Mouse (Mus musculus): Measurements from ENCODE around the gene Ablim1. TPM values are rescaled to one million over a fixed set of nuclear protein-coding genes. Genes with fewer than 3 reads are reported as not detected.

Ablim1 gene
- polyA plus RNA-seq, 1 experiment from 2014 or later, result 40.5 TPM

DNA sequence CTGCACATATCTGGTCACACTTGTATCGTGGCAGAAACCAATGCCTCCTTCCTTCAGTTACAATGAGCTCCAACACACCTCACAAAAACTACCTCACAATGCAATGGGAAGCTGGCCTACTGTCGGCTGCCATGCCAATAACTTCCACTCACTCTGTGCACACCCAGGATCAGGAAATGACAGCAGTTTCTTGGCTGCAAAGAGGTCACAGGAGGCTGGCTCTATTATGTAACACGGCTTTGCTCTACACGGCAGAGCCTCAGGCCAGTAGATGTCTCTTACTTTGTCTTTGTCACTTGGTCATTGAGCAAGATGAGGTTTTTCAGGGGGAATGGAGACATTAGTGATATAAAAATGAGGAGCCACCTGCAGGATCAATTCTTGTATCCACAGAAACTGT lies 126.2 kb downstream of the Ablim1 start:
- Histone ChIP-seq H3K9me3 (replicated peaks; ENCODE audit: low read length) (no peaks in the 10 kb centered on the region), H3K9ac (ENCODE audit: low read depth, low read length) (no peak overlapping the region), H3K4me1 (replicated peaks; ENCODE audit: insufficient read depth, low read length) (0 out of 2 replicates have a peak, but pooled peaks cover 18% of the 10 kb centered on the region), H3K4me3 (replicated peaks; ENCODE audit: low read depth, low read length) (no peak overlapping the region), H3K36me3 (ENCODE audit: insufficient read depth, low read length) (no peaks in the 10 kb centered on the region), H3K27me3 (ENCODE audit: insufficient read depth, low read length) (no peaks in the 10 kb centered on the region), H3K27ac (no peak overlapping the region), H3K4me2 (ENCODE audit: low read length) (no peak overlapping the region)
- DNase-seq (ENCODE audit: low spot score) (no peak), ATAC-seq (replicated peaks; ENCODE audit: low FRiP score, low read depth) (no peak)
- TF ChIP-seq CTCF (IDR thresholded peaks at IDR 0.05; ENCODE audit: low read depth), result no peak
- WGBS, result 71% methylated on average over 4 of the region's 4 CpGs

DNA sequence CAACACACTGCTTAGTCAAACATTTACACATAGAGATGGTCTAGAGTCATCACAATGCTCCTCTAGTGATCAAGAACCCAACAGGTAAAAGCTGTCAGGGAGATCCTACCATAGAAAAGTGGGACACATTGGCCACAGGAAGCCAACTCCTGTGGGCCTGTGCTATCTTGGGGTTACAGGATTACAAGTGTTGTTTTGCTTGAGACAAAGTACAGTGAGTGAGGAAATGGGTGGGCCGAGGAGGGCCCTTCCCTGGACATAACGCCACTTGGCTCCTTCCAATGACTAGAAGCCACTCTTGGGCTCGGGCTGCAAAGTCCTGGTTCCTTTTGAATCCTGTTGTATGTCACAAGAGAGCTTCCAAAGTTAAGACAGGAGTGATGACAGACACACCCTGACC lies 129.7 kb downstream of the Ablim1 start:
- H3K9ac ChIP-seq (ENCODE audit: low read depth, low read length), result no peak overlapping the region
- no peaks in the 10 kb centered on the region for H3K36me3 ChIP-seq (ENCODE audit: insufficient read depth, low read length)
- H3K27me3 ChIP-seq (ENCODE audit: insufficient read depth, low read length), result no peaks in the 10 kb centered on the region
- no peak overlapping the region for H3K4me2 ChIP-seq (ENCODE audit: low read length)
- no peaks in the 10 kb centered on the region for H3K9me3 ChIP-seq (replicated peaks; ENCODE audit: low read length)
- TF ChIP-seq CTCF (IDR thresholded peaks at IDR 0.05; ENCODE audit: low read depth), result no peak
- no peak for DNase-seq (ENCODE audit: low spot score)
- peaks cover 34% of the 10 kb centered on the region for H3K4me1 ChIP-seq (replicated peaks; ENCODE audit: insufficient read depth, low read length)
- ATAC-seq (replicated peaks; ENCODE audit: low FRiP score, low read depth), result no peak
- WGBS, result 84% methylated on average over 3 of the region's 3 CpGs
- H3K4me3 ChIP-seq (replicated peaks; ENCODE audit: low read depth, low read length), result no peak overlapping the region
- H3K27ac ChIP-seq, result peak overlapping the region; percentile 42; the same call in 1 of the 2 replicates

DNA sequence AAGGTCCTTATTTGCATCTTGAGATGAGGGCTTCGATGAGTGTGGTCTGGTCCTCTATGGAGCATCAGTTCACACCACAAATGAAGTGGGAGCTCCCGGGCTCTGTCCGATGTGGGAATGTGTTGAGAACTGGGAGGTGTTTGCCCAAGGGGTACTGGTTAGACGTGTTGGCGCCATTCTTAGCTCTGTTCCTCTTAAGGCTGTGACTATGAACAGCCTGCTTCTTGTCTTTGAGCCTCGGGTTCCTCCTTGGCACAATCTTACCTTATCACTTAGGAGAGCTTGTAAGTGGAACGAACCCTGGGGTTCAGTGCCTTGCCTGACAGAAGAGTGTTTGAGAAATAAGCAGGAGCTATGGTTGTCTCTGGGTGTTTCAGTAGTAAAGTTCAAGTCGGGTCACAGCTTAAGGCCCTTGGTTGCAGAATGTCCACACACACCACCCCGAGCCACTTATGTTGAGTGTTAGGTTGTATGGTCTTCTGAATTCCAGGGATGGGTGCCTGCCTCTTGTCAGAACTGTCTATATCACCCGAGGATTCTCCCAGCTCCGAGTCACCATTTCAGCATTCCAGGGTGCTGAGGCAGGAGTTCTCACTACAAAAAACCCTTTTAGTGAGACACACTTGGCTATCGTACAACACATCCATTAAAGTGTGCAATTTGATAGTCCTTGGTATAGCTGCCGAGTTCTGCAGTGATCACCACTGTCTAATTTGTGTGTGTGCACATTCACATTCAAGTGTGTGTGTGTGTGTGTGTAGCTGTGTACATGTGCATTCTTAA lies 131.6 kb downstream of the Ablim1 start:
- Histone ChIP-seq H3K4me2 (ENCODE audit: low read length) (no peak overlapping the region), H3K36me3 (ENCODE audit: insufficient read depth, low read length) (no peaks in the 10 kb centered on the region), H3K4me3 (replicated peaks; ENCODE audit: low read depth, low read length) (no peak overlapping the region), H3K9me3 (replicated peaks; ENCODE audit: low read length) (no peaks in the 10 kb centered on the region), H3K27ac (peak overlapping the region; percentile 72), H3K27me3 (ENCODE audit: insufficient read depth, low read length) (no peaks in the 10 kb centered on the region), H3K9ac (ENCODE audit: low read depth, low read length) (no peak overlapping the region), H3K4me1 (replicated peaks; ENCODE audit: insufficient read depth, low read length) (peaks cover 25% of the 10 kb centered on the region)
- no peak for DNase-seq (ENCODE audit: low spot score)
- no peak for TF ChIP-seq CTCF (IDR thresholded peaks at IDR 0.05; ENCODE audit: low read depth)
- ATAC-seq (replicated peaks; ENCODE audit: low FRiP score, low read depth), result no peak
- WGBS, result 84% methylated on average over 13 of the region's 13 CpGs

GRCm38 (mm10) chr19:57181852-57182528 lies 132.7 kb downstream of the Ablim1 start:
- peaks cover 25% of the 10 kb centered on the region for H3K4me1 ChIP-seq (replicated peaks; ENCODE audit: insufficient read depth, low read length)
- TF ChIP-seq CTCF (IDR thresholded peaks at IDR 0.05; ENCODE audit: low read depth), result no peak
- H3K9me3 ChIP-seq (replicated peaks; ENCODE audit: low read length), result no peaks in the 10 kb centered on the region
- DNase-seq (ENCODE audit: low spot score) (no peak), ATAC-seq (replicated peaks; ENCODE audit: low FRiP score, low read depth) (peak; percentile 69; the same call in 1 of the 2 replicates)
- WGBS, result 68% methylated on average over 10 of the region's 10 CpGs
- H3K36me3 ChIP-seq (ENCODE audit: insufficient read depth, low read length), result no peaks in the 10 kb centered on the region
- no peaks in the 10 kb centered on the region for H3K27me3 ChIP-seq (ENCODE audit: insufficient read depth, low read length)
- no peak overlapping the region for H3K4me3 ChIP-seq (replicated peaks; ENCODE audit: low read depth, low read length)
- H3K27ac ChIP-seq, result peak overlapping the region; percentile 72
- H3K4me2 ChIP-seq (ENCODE audit: low read length), result no peak overlapping the region
- H3K9ac ChIP-seq (ENCODE audit: low read depth, low read length), result no peak overlapping the region

GRCm38 (mm10) chr19:57181317-57181716 lies 133.4 kb downstream of the Ablim1 start:
- H3K36me3 ChIP-seq (ENCODE audit: insufficient read depth, low read length), result no peaks in the 10 kb centered on the region
- no peaks in the 10 kb centered on the region for H3K9me3 ChIP-seq (replicated peaks; ENCODE audit: low read length)
- TF ChIP-seq CTCF (IDR thresholded peaks at IDR 0.05; ENCODE audit: low read depth), result no peak
- no peak overlapping the region for H3K4me3 ChIP-seq (replicated peaks; ENCODE audit: low read depth, low read length)
- ATAC-seq (replicated peaks; ENCODE audit: low FRiP score, low read depth) (no peak), DNase-seq (ENCODE audit: low spot score) (no peak)
- no peak overlapping the region for H3K4me2 ChIP-seq (ENCODE audit: low read length)
- H3K4me1 ChIP-seq (replicated peaks; ENCODE audit: insufficient read depth, low read length), result peaks cover 25% of the 10 kb centered on the region
- H3K27me3 ChIP-seq (ENCODE audit: insufficient read depth, low read length), result no peaks in the 10 kb centered on the region
- no peak overlapping the region for H3K9ac ChIP-seq (ENCODE audit: low read depth, low read length)
- WGBS, result 65% methylated on average over 6 of the region's 6 CpGs
- H3K27ac ChIP-seq, result peak overlapping the region; percentile 72

GRCm38 (mm10) chr19:57180908-57181307 lies 133.8 kb downstream of the Ablim1 start:
- H3K36me3 ChIP-seq (ENCODE audit: insufficient read depth, low read length), result no peaks in the 10 kb centered on the region
- no peaks in the 10 kb centered on the region for H3K9me3 ChIP-seq (replicated peaks; ENCODE audit: low read length)
- no peak overlapping the region for H3K9ac ChIP-seq (ENCODE audit: low read depth, low read length)
- peak overlapping the region; percentile 72 for H3K27ac ChIP-seq
- no peak for TF ChIP-seq CTCF (IDR thresholded peaks at IDR 0.05; ENCODE audit: low read depth)
- no peak for DNase-seq (ENCODE audit: low spot score)
- ATAC-seq (replicated peaks; ENCODE audit: low FRiP score, low read depth), result peak; percentile 57; the same call in 1 of the 2 replicates
- H3K4me1 ChIP-seq (replicated peaks; ENCODE audit: insufficient read depth, low read length), result peaks cover 25% of the 10 kb centered on the region
- WGBS, result 66% methylated on average over 3 of the region's 3 CpGs
- no peak overlapping the region for H3K4me2 ChIP-seq (ENCODE audit: low read length)
- H3K27me3 ChIP-seq (ENCODE audit: insufficient read depth, low read length), result no peaks in the 10 kb centered on the region
- H3K4me3 ChIP-seq (replicated peaks; ENCODE audit: low read depth, low read length), result no peak overlapping the region
